Mouse (Mus musculus) heart, postnatal 0 days (tissue): ENCODE data around the gene Syn3. TPM values are rescaled to one million over a fixed set of nuclear protein-coding genes. Genes with fewer than 3 reads are reported as not detected.
"Not testable (repeated sequence)": the region's sequence is repeated elsewhere in the genome, so short reads cannot be mapped to it uniquely, and the experiment has no call there.

Experiments used
- ATAC-seq: fragments of 200-750 bp; cut with Nextera tagmentation; 2 replicates; pipeline ENCODE4 v1.8.0; 2017; ENCODE audit warnings: low read depth, moderate number of reproducible peaks, moderate library complexity; ENCODE audit not compliant: insufficient read depth
- DNase-seq: peaks from one replicate; pipeline ENCODE4 v3.0.0-alpha.2; 2016; ENCODE audit warnings: low spot score
- H3K27ac ChIP-seq: fragments of 300-500 bp; sonication (generic); 2 replicates; pipeline ENCODE4 v1.5.1; 2014; ENCODE audit warnings: low read depth, mild to moderate bottlenecking
- H3K27me3 ChIP-seq: fragments of 300-500 bp; sonication (generic); 2 replicates; pipeline ENCODE4 v1.6.1; 2014; ENCODE audit warnings: low read length, mixed read lengths; ENCODE audit not compliant: control insufficient read depth, insufficient read depth
- H3K36me3 ChIP-seq: fragments of 300-500 bp; sonication (generic); replicated peaks from 2 replicates; pipeline ENCODE4 v1.6.1; 2014; ENCODE audit warnings: low read length, mixed read lengths; ENCODE audit not compliant: control insufficient read depth, insufficient read depth
- H3K4me1 ChIP-seq: fragments of 300-500 bp; sonication (generic); 2 replicates; pipeline ENCODE4 v1.6.1; 2014; ENCODE audit warnings: antibody characterized with exemption; ENCODE audit not compliant: control insufficient read depth, insufficient read depth
- H3K4me2 ChIP-seq: fragments of 300-500 bp; sonication (generic); 2 replicates; pipeline ENCODE4 v1.6.1; 2014; ENCODE audit warnings: low read depth, mild to moderate bottlenecking, low read length, moderate library complexity
- H3K4me3 ChIP-seq: fragments of 300-500 bp; sonication (generic); 2 replicates; pipeline ENCODE4 v1.5.1; 2014; ENCODE audit warnings: low read depth, low read length
- H3K9ac ChIP-seq: fragments of 300-500 bp; sonication (generic); replicated peaks from 2 replicates; pipeline ENCODE4 v1.6.1; 2014; ENCODE audit warnings: low read depth, low read length, mixed read lengths
- H3K9me3 ChIP-seq: fragments of 300-500 bp; sonication (generic); replicated peaks from 2 replicates; pipeline ENCODE4 v1.6.1; 2016; ENCODE audit warnings: low read length; ENCODE audit not compliant: control insufficient read depth
- CTCF ChIP-seq: IDR thresholded peaks from 2 replicates; pipeline ENCODE4 v1.5.1; 2016; ENCODE audit warnings: antibody characterized with exemption, control low read depth, low read depth
- EP300 ChIP-seq: IDR thresholded peaks from 2 replicates; pipeline ENCODE4 v1.6.1; 2016; ENCODE audit warnings: antibody characterized with exemption, low read depth
- WGBS: fragments of 180-500 bp; shearing (Covaris S2); extraction: QIAGEN DNeasy Blood & Tissue Kit; methylation state at CpG from one replicate; pipeline ENCODE4 v1.1.7; 2014; 5-methylcytosine and 5-hydroxymethylcytosine counted together
- polyA plus RNA-seq: library from polyadenylated mRNA; unstranded; fragments of >200 nt; fragmentation: Nextera tagmentation; extraction: Ambion mirVana; gene quantifications from 2 replicates; pipeline ENCODE4 v1.2.1, GENCODE M21; 2015
- total RNA-seq: library from RNA; depleted of rRNA; stranded (reverse); fragments of >200 nt; gene quantifications from 2 replicates; pipeline ENCODE4 v1.2.3, GENCODE M21; 2014; ENCODE audit warnings: low replicate concordance

The Syn3 gene
- total and polyA plus RNA-seq, 2 experiments from 2014 or later: 0.48 TPM; not detected in 1

DNA sequence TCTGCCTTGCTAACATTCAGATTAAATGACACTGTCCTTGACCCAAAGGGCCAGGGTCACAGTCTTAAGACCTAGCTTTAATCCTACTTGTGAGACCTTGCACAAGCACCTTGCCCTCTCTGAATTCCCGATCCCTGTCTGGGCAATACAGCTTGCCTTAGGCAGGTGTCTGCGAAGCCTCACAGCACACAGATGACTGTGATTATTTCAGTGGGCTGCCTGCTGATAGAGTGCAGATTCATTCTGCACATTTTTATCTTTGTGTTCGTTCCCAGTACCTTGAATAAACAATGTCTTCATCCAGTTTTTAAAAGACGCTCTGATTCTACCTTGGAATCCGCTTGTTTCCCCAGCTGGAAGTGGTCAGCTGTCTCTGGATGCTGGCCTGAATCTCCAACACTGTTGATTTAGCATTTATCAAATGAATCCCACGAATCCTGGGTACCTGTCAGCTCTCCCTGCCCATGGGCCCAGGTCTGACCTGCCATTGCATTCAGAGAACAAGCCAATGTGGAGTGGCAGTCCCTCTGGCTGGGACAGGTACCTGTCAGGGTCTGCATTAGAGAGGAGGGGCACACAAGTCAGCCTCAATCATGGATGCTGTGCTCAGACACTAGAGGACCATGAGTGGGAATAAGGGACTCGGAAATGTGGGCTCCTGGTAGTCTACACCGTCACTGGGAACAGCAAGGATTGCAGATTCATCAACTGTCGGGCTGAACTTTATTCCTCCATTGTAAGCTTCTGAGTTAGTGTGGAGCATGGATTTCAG is 117.4 kb downstream of the Syn3 start:
- Histone ChIP-seq H3K36me3 (no peaks in the 10 kb centered on the region), H3K4me1 (no peaks in the 10 kb centered on the region), H3K9me3 (no peaks in the 10 kb centered on the region), H3K27me3 (no peaks in the 10 kb centered on the region), H3K27ac (no peak overlapping the region), H3K9ac (no peak overlapping the region), H3K4me2 (no peak overlapping the region), H3K4me3 (no peak overlapping the region)
- no peak for ATAC-seq
- 65% methylated on average over 9 of the region's 9 CpGs for WGBS
- TF ChIP-seq EP300 (no peak), CTCF (no peak)
- DNase-seq: no peak

DNA sequence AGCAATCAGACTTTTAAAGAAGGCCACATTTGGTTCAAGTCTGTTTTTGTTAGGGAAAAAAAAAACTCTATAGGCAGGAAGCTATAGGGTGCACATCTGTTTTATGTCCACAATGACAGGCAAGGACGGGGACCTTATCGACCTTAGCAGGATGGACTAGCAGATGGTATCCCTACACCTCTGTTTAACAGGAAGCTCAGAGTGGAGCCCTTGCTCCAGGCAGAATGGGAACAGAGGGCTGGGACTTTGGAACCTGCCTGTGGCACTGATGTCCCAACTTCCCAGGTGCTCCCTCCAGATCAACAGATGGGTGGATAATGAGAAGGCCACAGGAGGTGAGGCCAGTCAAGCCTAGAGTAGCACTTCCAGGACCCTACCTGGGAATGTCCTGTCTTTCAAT is 118.1 kb downstream of the Syn3 start:
- Histone ChIP-seq H3K4me3 (no peak overlapping the region), H3K9ac (no peak overlapping the region), H3K27me3 (no peaks in the 10 kb centered on the region), H3K9me3 (no peaks in the 10 kb centered on the region), H3K36me3 (no peaks in the 10 kb centered on the region), H3K4me1 (no peaks in the 10 kb centered on the region), H3K27ac (no peak overlapping the region), H3K4me2 (no peak overlapping the region)
- ATAC-seq (no peak), DNase-seq (no peak)
- 31% methylated on average over 2 of the region's 2 CpGs for WGBS
- TF ChIP-seq EP300 (no peak), CTCF (no peak)

DNA sequence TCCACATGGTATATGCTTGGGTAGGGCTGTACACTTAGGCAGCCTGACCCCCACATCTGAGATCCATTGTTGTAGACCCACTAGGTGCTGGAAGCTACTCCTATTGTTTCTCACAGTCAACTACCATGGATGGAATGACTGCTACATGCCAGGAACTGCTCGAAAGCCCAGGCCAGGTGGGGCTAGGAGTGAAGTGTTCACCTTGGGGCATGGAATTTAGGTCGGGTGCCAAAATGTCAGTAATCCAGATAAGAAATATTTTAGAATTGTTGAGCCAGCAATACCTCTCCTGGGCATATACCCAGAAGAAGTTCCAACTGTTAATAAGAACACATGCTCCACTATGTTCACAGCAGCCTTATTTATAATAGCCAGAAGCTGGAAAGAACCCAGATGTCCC is 119.9 kb downstream of the Syn3 start:
- H3K4me1 ChIP-seq, H3K4me3 ChIP-seq, ATAC-seq, H3K4me2 ChIP-seq, H3K9ac ChIP-seq, DNase-seq, H3K27me3 ChIP-seq, H3K36me3 ChIP-seq, H3K27ac ChIP-seq, H3K9me3 ChIP-seq: not testable (repeated sequence)
- 56% methylated on average over 2 of the region's 2 CpGs for WGBS

DNA sequence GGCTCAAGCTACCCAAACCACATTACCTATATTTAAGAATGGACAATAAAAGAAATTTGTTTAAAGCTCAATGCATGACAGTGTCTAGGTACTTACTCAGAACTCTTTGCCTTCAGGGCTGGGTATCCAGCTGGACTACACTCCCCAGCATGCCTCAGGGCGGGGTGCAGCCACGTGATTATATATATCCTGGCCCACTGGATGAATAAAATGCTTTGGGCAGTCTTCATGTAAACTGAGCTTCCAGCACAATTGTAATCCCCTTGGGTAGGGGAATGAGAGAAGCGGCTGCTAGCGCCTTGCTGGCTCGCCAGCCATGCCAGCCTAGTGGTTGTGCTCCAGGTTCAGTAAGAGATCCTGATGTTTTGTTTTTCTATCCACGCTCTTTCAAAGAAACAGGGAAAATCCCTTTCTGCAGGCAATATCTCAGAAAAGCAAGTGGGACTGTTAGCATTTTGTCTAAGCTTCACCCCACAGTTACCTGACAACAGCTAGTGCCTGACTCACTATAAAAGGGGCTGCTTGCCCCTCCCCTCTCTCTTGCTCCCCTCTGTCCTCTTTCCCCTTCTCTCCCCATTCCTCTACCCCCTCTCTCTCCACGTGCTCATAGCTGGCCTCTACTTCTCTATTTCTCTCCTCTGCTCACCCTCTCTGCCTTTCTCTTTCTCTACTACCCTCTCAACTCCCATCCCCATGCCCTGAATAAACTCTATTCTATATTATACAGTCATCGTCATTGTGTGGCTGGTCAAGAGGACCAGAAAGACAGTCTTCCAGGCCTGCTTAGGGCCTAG is 122.1 kb downstream of the Syn3 start:
- DNase-seq: no peak
- Histone ChIP-seq H3K4me3 (no peak overlapping the region), H3K4me2 (no peak overlapping the region), H3K9ac (no peak overlapping the region), H3K27me3 (no peaks in the 10 kb centered on the region), H3K9me3 (no peaks in the 10 kb centered on the region), H3K4me1 (0 out of 2 replicates have a peak, but pooled peaks cover 2% of the 10 kb centered on the region), H3K36me3 (no peaks in the 10 kb centered on the region), H3K27ac (no peak overlapping the region)
- TF ChIP-seq EP300 (no peak), CTCF (no peak)
- WGBS: 77% methylated on average over 8 of the region's 8 CpGs
- ATAC-seq: no peak

DNA sequence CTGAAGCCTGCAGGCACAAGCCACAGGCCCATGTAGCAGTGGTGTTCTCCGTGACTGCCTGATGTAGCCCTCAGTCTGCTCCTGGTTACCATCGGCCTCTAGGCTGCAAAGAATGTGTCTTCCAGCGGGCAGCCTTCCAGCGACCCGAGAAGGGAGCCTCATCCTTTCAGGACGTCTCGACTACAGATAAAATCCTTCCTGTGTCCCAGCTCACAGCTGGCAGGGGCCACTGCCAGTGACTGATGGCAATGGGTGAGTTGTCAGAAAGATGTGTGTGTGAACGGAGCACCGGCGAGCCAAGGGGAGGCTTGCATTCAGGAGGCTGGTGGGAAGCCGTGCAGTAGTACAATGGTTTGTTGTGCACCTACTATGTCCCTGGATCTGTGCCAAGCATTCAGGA is 122.8 kb downstream of the Syn3 start:
- 38% methylated on average over 11 of the region's 11 CpGs for WGBS
- Histone ChIP-seq H3K4me3 (no peak overlapping the region), H3K4me2 (no peak overlapping the region), H3K4me1 (0 out of 2 replicates have a peak, but pooled peaks cover 4% of the 10 kb centered on the region), H3K9ac (no peak overlapping the region), H3K36me3 (no peaks in the 10 kb centered on the region), H3K9me3 (no peaks in the 10 kb centered on the region), H3K27me3 (no peaks in the 10 kb centered on the region), H3K27ac (no peak overlapping the region)
- ATAC-seq (no peak), DNase-seq (no peak)
- TF ChIP-seq EP300: no peak
